Mouse (Mus musculus) retina, embryonic 14.5 days (tissue): ENCODE measurements around the gene Eno4.
"Not testable (repeated sequence)": the region's sequence is repeated elsewhere in the genome, so short reads cannot be mapped to it uniquely, and the experiment has no call there.

Experiments
- DNase-seq: peaks from one replicate; pipeline ENCODE4 v3.0.0-alpha.2; 2015; ENCODE audit warnings: low spot score

The Eno4 gene

GRCm38 (mm10) chr19:58942841-58943828 lies at the start of gene Eno4, which contains the start of gene Hspa12a:
Gene Eno4 (plus strand): TSS chr19:58943425.
Gene Hspa12a (minus strand): TSS chr19:58943654.
- peak; percentile 98 for DNase-seq

- DNase-seq = no peak
These were observed 47.0 kb upstream of the Eno4 start for GRCm38 (mm10) chr19:58896216-58896615.

- not testable (repeated sequence) for DNase-seq
These were observed 42.8 kb upstream of the Eno4 start for GRCm38 (mm10) chr19:58900471-58900870.

- DNase-seq = no peak
These were observed 39.9 kb upstream of the Eno4 start for GRCm38 (mm10) chr19:58903079-58903898.

- DNase-seq = peak; percentile 94
These were observed 39.3 kb upstream of the Eno4 start for GRCm38 (mm10) chr19:58903899-58904327.

GRCm38 (mm10) chr19:58906685-58907084 lies 36.5 kb upstream of the Eno4 start:
- DNase-seq = no peak

- DNase-seq = no peak
These were observed 35.2 kb upstream of the Eno4 start for GRCm38 (mm10) chr19:58908018-58908417.

- peak; percentile 69 for DNase-seq
These were observed 32.3 kb upstream of the Eno4 start for GRCm38 (mm10) chr19:58910941-58911368.

- peak; percentile 93 for DNase-seq
These were observed 31.8 kb upstream of the Eno4 start for GRCm38 (mm10) chr19:58911386-58911785.

GRCm38 (mm10) chr19:58913301-58913700 lies 29.9 kb upstream of the Eno4 start:
- DNase-seq = no peak

- DNase-seq = peak; percentile 61
These were observed 24.6 kb upstream of the Eno4 start for GRCm38 (mm10) chr19:58918597-58918996.

- no peak for DNase-seq
These were observed 24.1 kb upstream of the Eno4 start for GRCm38 (mm10) chr19:58919148-58919547.

GRCm38 (mm10) chr19:58931081-58931800 lies 12.0 kb upstream of the Eno4 start:
- DNase-seq = peak; percentile 77

- peak; percentile 35 for DNase-seq
These were observed 10.2 kb upstream of the Eno4 start for GRCm38 (mm10) chr19:58933062-58933461.

- no peak for DNase-seq
These were observed 2.7 kb downstream of the Eno4 start for GRCm38 (mm10) chr19:58945959-58946358.

GRCm38 (mm10) chr19:58951521-58951920 lies 8.3 kb downstream of the Eno4 start:
- DNase-seq = no peak

- no peak for DNase-seq
These were observed 9.0 kb downstream of the Eno4 start for GRCm38 (mm10) chr19:58952236-58952635.

- no peak for DNase-seq
These were observed 11.6 kb downstream of the Eno4 start for GRCm38 (mm10) chr19:58954779-58955178.

GRCm38 (mm10) chr19:58963011-58963410 lies 19.8 kb downstream of the Eno4 start:
- no peak for DNase-seq

- DNase-seq = peak; percentile 34
These were observed 25.7 kb downstream of the Eno4 start for GRCm38 (mm10) chr19:58968731-58969506.

GRCm38 (mm10) chr19:58970826-58971225 lies 27.6 kb downstream of the Eno4 start:
- DNase-seq = no peak
